Mouse (Mus musculus): ENCODE results near the gene Bglap2. TPM values are rescaled to one million over a fixed set of nuclear protein-coding genes. Genes with fewer than 3 reads are reported as not detected.

The Bglap2 gene
- total and polyA plus RNA-seq, 3 experiments, result not detected

DNA sequence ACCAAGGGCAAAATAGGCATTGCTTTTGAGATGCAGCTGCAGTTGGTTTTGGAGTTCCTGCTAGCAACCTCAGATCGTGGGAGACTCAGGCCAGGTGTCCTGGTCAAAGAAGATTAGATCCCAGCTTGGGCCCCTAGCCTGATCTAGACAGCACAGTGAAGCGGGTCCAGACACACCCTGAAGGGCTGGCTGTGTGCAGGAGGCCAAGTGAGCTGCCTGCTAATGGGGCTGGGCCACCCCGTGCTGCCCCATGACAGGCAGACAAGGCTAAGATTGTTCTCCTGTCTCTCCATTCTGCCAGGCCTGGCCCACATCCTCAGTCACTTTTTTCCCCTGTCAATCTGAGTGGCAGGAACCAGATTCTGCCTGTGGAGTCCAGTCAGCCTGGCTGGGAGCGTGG, 14.8 kb downstream of the Bglap2 start:
- H3K36me3 ChIP-seq (replicated peaks in 1 of 2; ENCODE audit: control insufficient read depth in 1 of 2, insufficient read depth in 1 of 2, low read length in 1 of 2), result peaks cover 39 to 70% of the 10 kb centered on the region in 2 experiments
- in situ Hi-C loops (cut with MboI; ENCODE audit: low pct_ligation_motif_present, low pct_unique_long_range_greater_than_20kb, low sequenced_read_pairs) (no loop called here), dilution Hi-C loops (cut with MboI; ENCODE audit: extremely low pct_ligation_motif_present, extremely low pct_unique_long_range_greater_than_20kb, low sequenced_read_pairs) (no loop called here)
- TF ChIP-seq POLR2A (IDR thresholded peaks at IDR 0.05; ENCODE audit: low read depth, low read length), result 0 out of 2 replicates have a peak, but pooled peaks have one; percentile 14
- no peak for TF ChIP-seq E2F4 (IDR thresholded peaks at IDR 0.05; ENCODE audit: insufficient replicate concordance, low read depth, low read length)
- H3K4me1 ChIP-seq (ENCODE audit: control insufficient read depth in 1 of 2, insufficient read depth in 2 of 2), result no peaks in the 10 kb centered on the region
- no peak overlapping the region for H3K4me3 ChIP-seq (replicated peaks in 1 of 3; ENCODE audit: low read depth in 2 of 3, low read length in 2 of 3, poor library complexity in 1 of 3)
- H3K79me2 ChIP-seq (replicated peaks; ENCODE audit: control insufficient read depth, extremely low read depth, insufficient read depth, poor library complexity, severe bottlenecking), result no peaks in the 10 kb centered on the region
- H3K9me3 ChIP-seq (replicated peaks; ENCODE audit: low read length), result no peaks in the 10 kb centered on the region
- H3K9ac ChIP-seq (ENCODE audit: insufficient read depth, low read depth), result no peak overlapping the region
- H3K27ac ChIP-seq (ENCODE audit: insufficient read depth, low read depth), result no peak overlapping the region
- no peaks in the 10 kb centered on the region for H3K27me3 ChIP-seq (replicated peaks)
- DNase-seq (ENCODE audit: extremely low read depth), result no peak
- no peak overlapping the region for H3K4me2 ChIP-seq (ENCODE audit: insufficient read depth, low read depth, poor library complexity, severe bottlenecking)

DNA sequence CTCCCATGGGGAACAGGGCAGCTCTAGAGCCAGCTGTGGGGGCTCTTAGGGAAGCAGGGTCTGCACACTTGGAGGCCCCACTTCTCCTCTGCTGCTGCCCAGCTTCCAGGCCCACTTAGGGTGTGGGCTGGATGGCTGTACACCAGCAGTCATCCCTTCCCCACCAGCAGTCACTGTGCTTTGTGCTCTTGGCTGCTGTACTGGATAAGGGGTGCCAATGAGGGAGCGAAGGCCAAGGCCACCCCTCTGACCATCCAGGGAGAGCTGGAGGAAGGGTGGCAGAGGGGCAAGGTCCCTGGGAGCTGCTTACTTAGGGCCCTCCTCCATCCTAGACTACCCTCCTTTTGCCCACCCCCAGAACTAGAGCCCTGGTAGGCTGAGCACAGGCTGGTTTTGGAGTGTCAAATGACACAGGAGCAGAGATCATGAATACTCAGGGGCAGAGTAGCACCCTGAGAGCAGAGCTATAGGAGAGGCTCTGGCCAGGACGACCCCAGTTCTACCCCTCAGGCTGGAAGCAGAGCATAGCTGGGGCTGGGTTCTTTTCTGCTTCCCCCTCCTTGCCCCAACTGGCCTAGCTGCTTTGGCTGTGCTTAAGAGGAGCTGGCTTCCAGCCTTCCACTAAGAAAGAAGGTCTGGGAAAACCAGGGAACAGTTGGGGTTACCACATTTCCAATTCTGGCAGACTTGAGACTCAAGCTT, 16.7 kb downstream of the Bglap2 start:
- in situ Hi-C loops (cut with MboI; ENCODE audit: low pct_ligation_motif_present, low pct_unique_long_range_greater_than_20kb, low sequenced_read_pairs) (no loop called here), dilution Hi-C loops (cut with MboI; ENCODE audit: extremely low pct_ligation_motif_present, extremely low pct_unique_long_range_greater_than_20kb, low sequenced_read_pairs) (no loop called here)
- H3K36me3 ChIP-seq (replicated peaks in 1 of 2; ENCODE audit: control insufficient read depth in 1 of 2, insufficient read depth in 1 of 2, low read length in 1 of 2), result peaks cover 57 to 89% of the 10 kb centered on the region in 2 experiments
- H3K9ac ChIP-seq (ENCODE audit: insufficient read depth, low read depth), result no peak overlapping the region
- H3K4me1 ChIP-seq (ENCODE audit: control insufficient read depth in 1 of 2, insufficient read depth in 2 of 2), result no peaks in the 10 kb centered on the region
- no peak overlapping the region for H3K4me2 ChIP-seq (ENCODE audit: insufficient read depth, low read depth, poor library complexity, severe bottlenecking)
- no peaks in the 10 kb centered on the region for H3K79me2 ChIP-seq (replicated peaks; ENCODE audit: control insufficient read depth, extremely low read depth, insufficient read depth, poor library complexity, severe bottlenecking)
- no peaks in the 10 kb centered on the region for H3K9me3 ChIP-seq (replicated peaks; ENCODE audit: low read length)
- no peak overlapping the region for H3K27ac ChIP-seq (ENCODE audit: insufficient read depth, low read depth)
- H3K27me3 ChIP-seq (replicated peaks), result no peaks in the 10 kb centered on the region
- DNase-seq (ENCODE audit: extremely low read depth), result no peak
- TF ChIP-seq PAX5 (IDR thresholded peaks at IDR 0.05; ENCODE audit: low read length) (no peak), HCFC1 (IDR thresholded peaks at IDR 0.05; ENCODE audit: low read depth, low read length) (no peak), UBTF (IDR thresholded peaks at IDR 0.05; ENCODE audit: low read depth, low read length) (no peak), USF1 (IDR thresholded peaks at IDR 0.05; ENCODE audit: low read depth, low read length) (no peak), ZMIZ1 (IDR thresholded peaks at IDR 0.05; ENCODE audit: low read depth, low read length) (no peak), E2F4 (IDR thresholded peaks at IDR 0.05; ENCODE audit: insufficient replicate concordance, low read depth, low read length) (no peak), MYC (IDR thresholded peaks at IDR 0.05; ENCODE audit: low read depth, low read length) (no peak), KAT2A (IDR thresholded peaks at IDR 0.05; ENCODE audit: insufficient replicate concordance, low read length) (no peak), CTCF (conservative IDR thresholded peaks at IDR 0.05 in 1 of 2, IDR thresholded peaks at IDR 0.05 in 1 of 2; ENCODE audit: low read depth in 2 of 2, low read length in 2 of 2) (no peak)
- H3K4me3 ChIP-seq (replicated peaks in 1 of 3; ENCODE audit: low read depth in 2 of 3, low read length in 2 of 3, poor library complexity in 1 of 3), result no peak overlapping the region

DNA sequence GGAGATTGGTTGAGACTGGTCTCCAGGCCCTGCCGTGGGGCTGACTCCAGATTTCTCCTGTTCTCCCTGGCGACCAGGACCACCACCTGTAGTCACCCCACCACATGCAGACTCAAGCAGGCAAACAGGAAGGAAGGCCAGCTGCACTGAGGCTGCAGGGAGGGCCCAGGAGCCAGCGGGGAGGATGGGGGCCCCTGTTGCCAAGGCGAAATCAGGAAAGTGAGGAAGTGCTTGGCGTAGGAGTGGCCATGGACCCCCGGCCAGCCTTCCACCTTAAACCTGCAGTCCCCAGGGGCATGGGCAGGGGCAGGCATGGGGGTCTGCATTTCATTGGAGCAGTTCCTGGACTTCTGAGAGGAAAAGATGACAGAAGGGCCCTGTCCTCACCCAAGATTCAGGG, 17.4 kb downstream of the Bglap2 start:
- H3K36me3 ChIP-seq (replicated peaks in 1 of 2; ENCODE audit: control insufficient read depth in 1 of 2, insufficient read depth in 1 of 2, low read length in 1 of 2), result peaks cover 63 to 94% of the 10 kb centered on the region in 2 experiments
- dilution Hi-C loops (cut with MboI; ENCODE audit: extremely low pct_ligation_motif_present, extremely low pct_unique_long_range_greater_than_20kb, low sequenced_read_pairs), result no loop called here

More for the DNA sequence above, 17.4 kb downstream of the Bglap2 start:
- no peak overlapping the region for H3K4me2 ChIP-seq (ENCODE audit: insufficient read depth, low read depth, poor library complexity, severe bottlenecking)
- no peak overlapping the region for H3K9ac ChIP-seq (ENCODE audit: insufficient read depth, low read depth)
- H3K27me3 ChIP-seq (replicated peaks), result no peaks in the 10 kb centered on the region
- no peak overlapping the region for H3K27ac ChIP-seq (ENCODE audit: insufficient read depth, low read depth)
- H3K4me3 ChIP-seq (replicated peaks in 1 of 3; ENCODE audit: low read depth in 2 of 3, low read length in 2 of 3, poor library complexity in 1 of 3), result no peak overlapping the region
- H3K79me2 ChIP-seq (replicated peaks; ENCODE audit: control insufficient read depth, extremely low read depth, insufficient read depth, poor library complexity, severe bottlenecking), result no peaks in the 10 kb centered on the region
- in situ Hi-C loops (cut with MboI; ENCODE audit: low pct_ligation_motif_present, low pct_unique_long_range_greater_than_20kb, low sequenced_read_pairs), result no loop called here
- no peak for DNase-seq (ENCODE audit: extremely low read depth)
- TF ChIP-seq HCFC1 (IDR thresholded peaks at IDR 0.05; ENCODE audit: low read depth, low read length), result no peak
- no peak for TF ChIP-seq MYC (IDR thresholded peaks at IDR 0.05; ENCODE audit: low read depth, low read length)
- TF ChIP-seq ZNF384 (IDR thresholded peaks at IDR 0.05; ENCODE audit: low read depth, low read length), result no peak
- no peak for TF ChIP-seq ZMIZ1 (IDR thresholded peaks at IDR 0.05; ENCODE audit: low read depth, low read length)
- no peak for TF ChIP-seq NELFE (IDR thresholded peaks at IDR 0.05; ENCODE audit: low read depth, low read length)
- no peak for TF ChIP-seq RCOR1 (conservative IDR thresholded peaks at IDR 0.05; ENCODE audit: low read depth, low read length)
- TF ChIP-seq TCF12 (IDR thresholded peaks at IDR 0.05; ENCODE audit: low read depth, low read length), result no peak
- TF ChIP-seq CHD2 (IDR thresholded peaks at IDR 0.05; ENCODE audit: low read length), result no peak
- no peak for TF ChIP-seq EP300 (IDR thresholded peaks at IDR 0.05; ENCODE audit: low read length)
- TF ChIP-seq E2F4 (IDR thresholded peaks at IDR 0.05; ENCODE audit: insufficient replicate concordance, low read depth, low read length), result no peak
- TF ChIP-seq NRF1 (IDR thresholded peaks at IDR 0.05; ENCODE audit: low read depth, low read length), result no peak
- no peak for TF ChIP-seq MEF2A (IDR thresholded peaks at IDR 0.05; ENCODE audit: borderline replicate concordance, low read depth, low read length)
- TF ChIP-seq USF2 (conservative IDR thresholded peaks at IDR 0.05; ENCODE audit: low read depth, low read length), result no peak
- TF ChIP-seq MAX (IDR thresholded peaks at IDR 0.05; ENCODE audit: low read length), result no peak
- no peak for TF ChIP-seq MAFK (IDR thresholded peaks at IDR 0.05; ENCODE audit: insufficient replicate concordance, low read length)
- no peak for TF ChIP-seq JUN (IDR thresholded peaks at IDR 0.05; ENCODE audit: insufficient read depth, low read depth, low read length)
- no peaks in the 10 kb centered on the region for H3K9me3 ChIP-seq (replicated peaks; ENCODE audit: low read length)
- H3K4me1 ChIP-seq (ENCODE audit: control insufficient read depth in 1 of 2, insufficient read depth in 2 of 2), result no peaks in the 10 kb centered on the region
